Mouse (Mus musculus) kidney, adult 2 months (tissue): Measurements from ENCODE around the gene Nlrp1a. TPM values are rescaled to one million over a fixed set of nuclear protein-coding genes. Genes with fewer than 3 reads are reported as not detected.

Source experiments
- DNase-seq: peaks from one replicate; pipeline ENCODE4 v3.0.0; 2021
- H3K27ac ChIP-seq: fragments of 200-500 bp; 2 replicates; pipeline ENCODE4 v1.5.1; 2012; ENCODE audit warnings: low read depth, low read length, control low read depth, inconsistent platforms; ENCODE audit not compliant: insufficient read depth
- H3K27me3 ChIP-seq: fragments of 200-500 bp; replicated peaks from 2 replicates; pipeline ENCODE4 v1.6.1; 2012; ENCODE audit warnings: mild to moderate bottlenecking, moderate library complexity, low read length, inconsistent platforms; ENCODE audit not compliant: control insufficient read depth, insufficient read depth
- H3K36me3 ChIP-seq: fragments of 200-500 bp; 2 replicates; pipeline ENCODE4 v1.6.1; 2012; ENCODE audit warnings: mild to moderate bottlenecking, moderate library complexity, low read length, inconsistent platforms; ENCODE audit not compliant: control insufficient read depth, insufficient read depth
- H3K4me1 ChIP-seq: fragments of 200-500 bp; 2 replicates; pipeline ENCODE4 v1.6.1; 2011; ENCODE audit warnings: low read length; ENCODE audit not compliant: control insufficient read depth, insufficient read depth
- H3K4me3 ChIP-seq: fragments of 200-500 bp; 2 replicates; pipeline ENCODE4 v1.5.1; 2011; ENCODE audit warnings: mild to moderate bottlenecking, low read depth, low read length, control low read depth; ENCODE audit not compliant: insufficient read depth
- CTCF ChIP-seq: fragments of 200-500 bp; conservative IDR thresholded peaks from 2 replicates; pipeline ENCODE4 v1.5.1; 2011; ENCODE audit warnings: low read depth, mild to moderate bottlenecking, control low read depth, low read length, moderate library complexity, mixed read lengths; ENCODE audit not compliant: insufficient read depth, insufficient read length
- POLR2A ChIP-seq: fragments of 200-500 bp; IDR thresholded peaks from one replicate; pipeline ENCODE4 v1.6.1; 2011; ENCODE audit warnings: low read depth, low read length, control low read depth
- WGBS: fragments of 180-500 bp; shearing (Covaris S2); methylation state at CpG from one replicate; pipeline ENCODE4 v1.1.7; 2018; 5-methylcytosine and 5-hydroxymethylcytosine counted together
- polyA plus RNA-seq: library from polyadenylated mRNA; depleted of rRNA; stranded (reverse); fragments of >200 nt; gene quantifications from 2 replicates; pipeline ENCODE4 v1.2.3, GENCODE M21; 2012; rRNA removed

The Nlrp1a gene
- polyA plus RNA-seq = 0.04 and 0.08 TPM in 2 replicates

DNA sequence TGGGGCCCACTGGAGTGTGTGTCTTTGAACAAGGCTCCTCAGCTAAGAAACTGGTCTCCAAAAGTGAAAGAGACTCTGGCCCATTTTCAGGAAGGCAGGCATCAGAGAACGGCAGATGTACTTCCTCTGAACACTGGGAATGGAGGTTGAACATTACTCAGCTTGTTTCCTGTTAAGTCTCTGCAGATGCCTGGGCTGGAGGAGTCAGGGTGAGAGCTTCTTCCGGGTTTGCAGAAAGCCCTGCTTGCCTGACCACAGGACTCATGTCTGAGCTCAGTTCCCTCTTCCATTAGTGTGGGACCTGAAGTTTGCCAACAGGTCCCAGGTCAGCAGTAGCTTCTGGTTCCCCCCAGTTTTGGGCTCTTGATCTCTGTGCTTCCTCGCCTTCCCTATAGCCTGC is at the start of gene Nlrp1a:
Gene Nlrp1a, minus strand, starts transcription at position 44 of the 400 bp plus-strand sequence.
- no peak within 1 kb of the TSS for H3K4me3 ChIP-seq
- no peaks in the 10 kb centered on the region for H3K4me1 ChIP-seq
- TF ChIP-seq CTCF (no peak), POLR2A (no peak)
- DNase-seq = peak; percentile 38
- no peak within 1 kb of the TSS for H3K27ac ChIP-seq
- H3K27me3 ChIP-seq = no peaks in the 10 kb centered on the region; the same call in 1 of the 2 replicates
- 55% methylated on average over 3 of the region's 3 CpGs for WGBS
- H3K36me3 ChIP-seq = no peaks in the 10 kb centered on the region

DNA sequence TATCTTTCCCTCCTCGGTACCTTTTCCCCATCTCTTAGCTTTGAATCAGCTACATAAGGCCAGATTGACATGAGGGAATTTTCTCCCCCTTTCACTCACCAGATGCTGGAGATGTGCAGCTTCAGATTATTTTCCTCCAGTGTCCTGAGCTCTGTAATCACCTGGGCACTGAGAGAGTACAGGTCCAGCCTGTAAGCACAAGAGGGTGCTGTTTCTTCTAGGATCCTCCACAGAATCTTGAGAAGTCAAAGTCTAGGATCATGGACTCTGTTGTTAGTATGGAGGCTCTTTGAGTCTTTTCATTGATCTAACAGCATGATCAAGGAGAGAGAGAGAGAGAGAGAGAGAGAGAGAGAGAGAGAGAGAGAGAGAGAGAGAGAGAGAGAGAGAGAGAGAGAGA is 25.1 kb upstream of the Nlrp1a start:
- Histone ChIP-seq H3K4me1 (no peaks in the 10 kb centered on the region), H3K4me3 (no peak overlapping the region), H3K27ac (no peak overlapping the region), H3K36me3 (no peaks in the 10 kb centered on the region), H3K27me3 (no peaks in the 10 kb centered on the region; the same call in 1 of the 2 replicates)
- TF ChIP-seq CTCF = no peak
- no peak for TF ChIP-seq POLR2A
- DNase-seq = peak; percentile 24
- 67% methylated on average over 1 of the region's 1 CpGs for WGBS

- WGBS = 64% methylated on average over 1 of the region's 1 CpGs
- DNase-seq = no peak
- Histone ChIP-seq H3K27ac (no peak overlapping the region), H3K27me3 (no peaks in the 10 kb centered on the region), H3K4me3 (no peak overlapping the region), H3K4me1 (no peaks in the 10 kb centered on the region), H3K36me3 (no peaks in the 10 kb centered on the region)
- no peak for TF ChIP-seq POLR2A
- no peak for TF ChIP-seq CTCF
These were observed 19.6 kb upstream of the Nlrp1a start for GRCm38 (mm10) chr11:71164139-71164538.

DNA sequence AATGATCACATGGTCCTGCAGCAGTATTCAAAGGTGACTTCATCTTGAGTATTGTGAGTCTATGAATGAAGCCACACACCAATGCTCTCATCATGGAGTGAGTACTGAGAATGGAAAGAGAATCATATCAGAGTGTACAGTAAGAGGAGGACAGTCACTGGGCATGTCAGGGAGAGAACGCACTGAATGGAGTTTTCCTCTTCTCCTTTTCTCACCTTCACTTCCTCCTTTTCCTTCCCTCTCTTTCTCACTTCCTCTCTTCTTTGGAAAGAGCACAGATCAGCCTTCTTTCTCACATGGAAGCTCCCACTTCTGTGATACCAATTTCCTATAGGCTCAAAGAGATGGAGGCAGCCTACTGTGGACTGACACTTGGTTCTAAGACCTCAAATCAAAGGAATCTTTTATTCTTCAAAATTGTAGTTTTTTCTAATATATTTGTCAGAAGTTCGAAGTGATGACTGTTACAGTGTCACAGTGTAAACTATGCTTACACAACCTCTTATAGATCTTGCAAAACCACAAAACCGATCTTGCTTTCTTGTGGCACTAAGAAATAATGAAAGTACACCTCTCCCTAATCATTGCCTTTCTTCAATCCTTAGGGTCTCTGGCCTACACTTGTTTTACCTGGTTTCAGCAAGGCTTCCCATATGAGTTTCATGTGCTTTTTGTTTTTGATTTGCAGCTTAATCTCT is 15.1 kb upstream of the Nlrp1a start:
- H3K4me3 ChIP-seq = no peak overlapping the region
- no peak for DNase-seq
- no peaks in the 10 kb centered on the region for H3K4me1 ChIP-seq
- no peak for TF ChIP-seq CTCF
- 73% methylated on average over 3 of the region's 3 CpGs for WGBS
- H3K27me3 ChIP-seq = no peaks in the 10 kb centered on the region
- H3K36me3 ChIP-seq = no peaks in the 10 kb centered on the region
- H3K27ac ChIP-seq = no peak overlapping the region

GRCm38 (mm10) chr11:71155272-71155671 is 10.8 kb upstream of the Nlrp1a start:
- Histone ChIP-seq H3K36me3 (no peaks in the 10 kb centered on the region), H3K4me1 (no peaks in the 10 kb centered on the region), H3K27ac (no peak overlapping the region), H3K4me3 (no peak overlapping the region), H3K27me3 (no peaks in the 10 kb centered on the region)
- TF ChIP-seq CTCF (no peak), POLR2A (no peak)
- 82% methylated on average over 1 of the region's 1 CpGs for WGBS
- DNase-seq = no peak

- WGBS = 93% methylated on average over 1 of the region's 1 CpGs
- no peak overlapping the region for H3K27ac ChIP-seq
- H3K27me3 ChIP-seq = no peaks in the 10 kb centered on the region; the same call in 1 of the 2 replicates
- TF ChIP-seq POLR2A (no peak), CTCF (no peak)
- no peaks in the 10 kb centered on the region for H3K36me3 ChIP-seq
- no peaks in the 10 kb centered on the region for H3K4me1 ChIP-seq
- H3K4me3 ChIP-seq = no peak overlapping the region
- peak; percentile 25 for DNase-seq
These were observed 2.5 kb downstream of the Nlrp1a start for GRCm38 (mm10) chr11:71142031-71142430.

DNA sequence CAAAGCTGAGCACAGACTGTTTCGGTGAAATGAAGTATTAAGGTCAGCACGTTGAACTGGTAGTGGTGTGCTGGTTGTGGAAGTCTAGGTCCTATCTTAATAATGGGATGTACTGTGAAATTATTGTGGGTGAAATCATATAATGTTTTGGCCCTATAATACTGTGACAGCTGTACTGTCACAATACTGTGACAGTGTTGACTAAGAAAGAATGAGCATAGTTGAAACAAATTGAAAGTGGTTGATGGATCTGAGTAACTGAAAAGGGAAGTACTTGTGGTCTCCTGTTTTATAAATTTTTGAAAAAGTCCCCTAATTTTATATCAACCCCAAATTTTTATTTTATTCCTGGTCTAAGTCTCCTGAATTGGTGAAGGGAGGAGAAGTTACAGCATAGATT is 37.4 kb downstream of the Nlrp1a start:
- TF ChIP-seq POLR2A (no peak), CTCF (no peak)
- WGBS = 82% methylated on average over 2 of the region's 2 CpGs
- no peaks in the 10 kb centered on the region for H3K36me3 ChIP-seq

More for the DNA sequence above, 37.4 kb downstream of the Nlrp1a start:
- no peaks in the 10 kb centered on the region for H3K4me1 ChIP-seq
- no peak overlapping the region for H3K27ac ChIP-seq
- H3K4me3 ChIP-seq = no peak overlapping the region
- DNase-seq = no peak
- no peaks in the 10 kb centered on the region for H3K27me3 ChIP-seq
